Mouse (Mus musculus) cerebellum, adult (tissue): ENCODE measurements around the gene Celsr2.

Source experiments
- ATAC-seq: cut with Nextera tagmentation; 2 replicates; pipeline ENCODE4 v1.9.2; 2017; ENCODE audit warnings: mild to moderate bottlenecking, moderate library complexity, mixed read lengths; ENCODE audit not compliant: insufficient number of reproducible peaks, low FRiP score, low TSS enrichment

The Celsr2 gene

GRCm38 (mm10) chr3:108381945-108382875, 33.1 kb downstream of the Celsr2 start:
- ATAC-seq = no peak

DNA sequence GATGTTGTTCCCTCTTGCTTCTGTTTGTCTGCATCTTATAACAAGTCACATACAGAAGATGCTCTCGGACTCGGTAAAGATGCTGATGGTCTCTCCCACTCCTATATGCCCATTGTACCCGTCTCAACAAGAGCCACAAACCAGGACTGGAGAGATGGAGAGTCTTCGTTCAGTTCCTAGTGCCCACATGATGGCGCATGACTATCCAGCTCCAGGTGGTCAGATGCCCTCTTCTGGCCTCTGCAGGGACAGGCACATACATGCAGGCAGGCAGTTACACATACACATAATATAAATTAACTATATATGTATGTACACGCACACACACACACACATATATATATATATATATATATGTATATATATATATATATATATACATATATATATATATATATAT, 34.7 kb downstream of the Celsr2 start:
- no peak for ATAC-seq

- ATAC-seq = no peak
Measured at GRCm38 (mm10) chr3:108378875-108379663, 36.3 kb downstream of the Celsr2 start.

- ATAC-seq = no peak
Measured at GRCm38 (mm10) chr3:108372691-108373090, 42.7 kb downstream of the Celsr2 start.

GRCm38 (mm10) chr3:108372274-108372673, 43.1 kb downstream of the Celsr2 start:
- ATAC-seq = no peak

DNA sequence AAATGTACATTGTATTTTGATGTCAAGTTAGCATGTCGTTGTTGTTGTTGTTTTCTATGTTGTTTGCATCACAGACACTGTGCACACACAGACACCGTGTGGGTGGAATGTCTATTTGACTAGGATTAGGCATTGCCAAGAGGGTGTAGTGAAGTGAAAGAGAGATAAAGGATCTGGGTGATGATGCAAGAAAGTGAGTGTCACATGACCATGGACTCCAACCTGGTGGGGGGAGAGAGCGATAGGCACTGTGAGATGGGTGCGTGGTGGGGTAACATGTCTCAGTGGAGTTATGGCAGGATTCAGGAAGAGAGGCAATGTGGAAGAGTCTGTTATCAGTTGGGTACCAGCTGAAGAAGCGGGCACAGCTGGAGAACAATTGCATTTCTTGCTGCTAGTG, 46.6 kb downstream of the Celsr2 start:
- no peak for ATAC-seq

DNA sequence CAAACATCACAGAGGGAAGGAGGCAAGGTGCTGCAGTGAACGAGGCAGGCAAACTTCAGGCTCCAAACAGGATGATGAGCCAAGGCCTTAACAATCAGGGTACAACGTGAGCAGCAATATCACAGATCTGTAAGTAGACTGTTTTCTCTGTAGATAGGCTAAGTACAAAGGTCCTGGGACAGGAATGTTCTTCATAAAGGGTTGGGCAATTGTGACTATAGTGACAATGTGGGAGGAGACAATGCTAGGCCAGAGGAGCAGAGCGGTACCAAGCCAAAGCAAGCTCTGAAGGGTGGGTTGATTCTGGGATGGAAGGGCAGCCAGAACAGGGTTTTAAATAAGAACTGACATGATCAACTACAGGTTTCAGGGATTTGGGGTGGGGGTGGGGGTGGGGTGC, 47.5 kb downstream of the Celsr2 start:
- no peak for ATAC-seq

DNA sequence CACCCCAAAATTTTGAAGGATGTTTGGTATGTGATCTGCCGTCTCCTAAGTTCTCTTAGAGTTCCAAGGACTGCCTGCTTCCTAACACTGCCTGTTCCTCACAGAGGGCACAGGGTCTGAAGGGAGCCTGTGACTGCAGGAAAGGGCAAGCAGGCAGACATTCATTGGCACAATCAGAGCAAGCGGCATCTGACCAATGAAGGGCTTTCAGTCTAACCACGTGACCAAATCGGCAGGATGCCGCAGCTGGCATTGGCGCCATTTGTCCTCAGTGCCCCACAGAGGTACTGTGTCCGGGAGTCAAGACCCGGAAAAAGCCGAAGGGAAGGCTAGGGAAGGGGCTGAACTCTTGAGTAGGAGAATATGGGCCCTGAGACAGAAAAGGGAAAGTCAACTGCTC, 48.2 kb downstream of the Celsr2 start:
- no peak for ATAC-seq

DNA sequence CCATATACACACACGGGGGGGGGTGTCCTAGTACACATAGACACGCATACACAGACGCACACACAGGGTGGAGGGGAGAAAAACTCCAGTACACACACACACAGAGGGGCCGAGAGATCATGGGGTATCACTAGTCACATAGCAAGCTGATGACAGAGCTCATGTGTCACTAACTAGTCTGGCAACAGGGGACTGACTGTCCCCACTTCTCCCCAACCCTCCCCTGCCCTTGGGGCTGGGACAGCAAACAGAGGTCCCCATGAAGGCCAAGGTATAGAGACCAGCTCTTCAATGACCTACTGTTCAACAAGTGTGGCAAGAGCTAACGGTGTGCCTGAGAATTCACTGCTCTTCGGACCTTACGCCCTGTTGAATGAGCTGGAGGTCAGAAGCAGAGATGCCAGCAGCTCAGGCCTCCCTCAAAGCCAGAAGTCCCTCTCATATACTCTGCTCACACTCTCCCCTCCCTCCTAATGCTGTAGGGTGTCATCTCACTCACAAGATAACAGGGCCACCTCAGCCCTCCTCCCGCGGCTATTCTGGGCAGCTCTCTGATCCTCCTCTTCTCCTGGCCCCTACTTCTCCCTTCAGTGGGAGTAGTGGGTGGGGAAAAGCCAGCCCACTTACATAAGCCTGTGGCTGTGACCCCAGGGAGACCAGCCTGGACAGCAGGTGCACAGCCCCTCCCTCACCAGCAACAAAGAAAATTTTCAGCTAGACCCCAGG, 50.9 kb downstream of the Celsr2 start, which contains the start of gene Mybphl:
Mybphl (plus strand) TSS at position 642 of the 726 bp plus-strand sequence.
- ATAC-seq = no peak

DNA sequence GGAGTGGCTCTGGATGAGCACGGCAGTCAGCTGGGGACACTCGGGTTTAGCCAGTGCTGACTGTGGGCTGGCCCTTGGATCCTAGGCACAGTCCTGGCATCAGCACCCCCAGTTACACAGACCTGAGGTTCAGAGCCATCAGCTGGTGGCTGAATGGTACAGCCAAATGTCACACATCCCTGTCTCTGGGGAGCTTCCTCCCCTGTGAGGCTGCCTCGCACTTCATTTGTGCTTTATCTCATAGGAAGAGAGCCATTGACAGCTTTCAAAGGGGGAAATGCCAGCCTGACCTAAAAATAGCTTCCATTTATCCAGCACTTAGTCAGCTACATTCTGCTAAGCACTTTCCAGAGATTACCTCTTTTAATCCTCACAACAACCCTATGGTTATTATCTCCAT, 51.7 kb downstream of the Celsr2 start:
- ATAC-seq = no peak

GRCm38 (mm10) chr3:108360894-108361293, 54.5 kb downstream of the Celsr2 start:
- no peak for ATAC-seq

DNA sequence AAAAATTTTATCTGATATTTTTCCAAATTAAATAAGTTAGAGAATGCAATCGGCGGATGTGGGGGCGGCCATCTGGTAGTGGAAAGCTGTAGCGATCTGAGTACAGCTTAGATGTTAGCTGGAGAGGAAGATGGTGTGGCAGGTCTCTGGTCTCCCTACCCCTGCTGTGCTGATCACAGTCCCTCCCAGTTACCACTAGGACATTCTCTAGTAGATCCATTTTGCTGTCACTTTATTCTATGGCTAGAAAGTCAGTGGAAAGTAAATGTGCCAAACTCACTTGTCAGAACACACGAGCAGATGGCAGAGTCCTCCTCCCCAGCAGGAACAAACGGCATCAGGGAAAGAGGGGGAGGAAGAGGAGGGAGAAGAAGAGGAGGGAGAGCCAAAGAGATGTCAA, 56.9 kb downstream of the Celsr2 start:
- 0 out of 2 replicates have a peak, but pooled peaks have one; percentile 7 for ATAC-seq

GRCm38 (mm10) chr3:108357051-108357450, 58.3 kb downstream of the Celsr2 start:
- no peak for ATAC-seq

DNA sequence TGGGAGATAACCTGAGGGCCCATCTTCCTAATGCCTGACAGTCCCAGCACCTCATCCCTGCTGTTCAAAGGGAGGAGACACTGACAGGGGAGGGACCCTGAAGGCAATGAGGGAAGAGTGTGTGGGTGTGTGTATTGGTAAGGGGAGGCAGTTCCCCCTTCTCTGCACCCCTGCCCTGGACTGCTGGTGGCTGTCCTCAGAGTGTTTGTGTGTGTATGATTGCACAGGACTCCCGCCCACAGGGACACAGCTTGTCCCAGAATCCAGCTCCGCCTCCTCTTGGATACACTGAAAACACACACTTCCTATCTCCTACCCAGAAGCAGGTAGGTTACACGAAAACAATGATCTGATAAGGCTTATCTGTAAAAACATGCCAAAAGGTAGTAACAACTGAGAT, 60.1 kb downstream of the Celsr2 start:
- ATAC-seq = no peak

- ATAC-seq = no peak
Measured at GRCm38 (mm10) chr3:108348376-108348775, 67.0 kb downstream of the Celsr2 start.

DNA sequence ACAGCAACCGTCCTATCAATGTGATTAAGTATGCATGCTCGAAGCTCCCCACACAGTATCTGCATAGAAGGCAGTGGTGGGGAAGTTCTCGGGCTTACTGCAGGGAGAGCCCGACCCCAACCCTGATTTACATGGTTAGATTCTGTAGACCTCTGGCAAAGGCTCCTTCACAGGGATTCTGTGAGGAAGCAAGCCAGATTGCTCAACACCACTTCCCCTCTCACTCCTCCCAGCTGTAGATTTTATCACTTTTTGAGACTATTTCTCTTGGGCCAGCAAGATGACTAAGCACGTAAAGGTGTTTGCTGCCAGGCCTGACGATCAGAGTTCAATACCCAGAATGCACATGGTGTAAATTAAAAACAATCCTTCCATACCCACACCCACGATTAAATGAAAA, 69.5 kb downstream of the Celsr2 start:
- ATAC-seq = no peak

GRCm38 (mm10) chr3:108342185-108342584, 73.2 kb downstream of the Celsr2 start:
- ATAC-seq = no peak

- no peak for ATAC-seq
Measured at GRCm38 (mm10) chr3:108341040-108341439, 74.3 kb downstream of the Celsr2 start.
